Mouse (Mus musculus): Measurements from ENCODE around the gene Hist1h3i. TPM values are rescaled to one million over a fixed set of nuclear protein-coding genes. Genes with fewer than 3 reads are reported as not detected.
"Not testable (repeated sequence)": the region's sequence is repeated elsewhere in the genome, so short reads cannot be mapped to it uniquely, and the experiment has no call there.

Gene Hist1h3i
- polyA plus RNA-seq, 1 experiment from 2014 or later, result 188 TPM

DNA sequence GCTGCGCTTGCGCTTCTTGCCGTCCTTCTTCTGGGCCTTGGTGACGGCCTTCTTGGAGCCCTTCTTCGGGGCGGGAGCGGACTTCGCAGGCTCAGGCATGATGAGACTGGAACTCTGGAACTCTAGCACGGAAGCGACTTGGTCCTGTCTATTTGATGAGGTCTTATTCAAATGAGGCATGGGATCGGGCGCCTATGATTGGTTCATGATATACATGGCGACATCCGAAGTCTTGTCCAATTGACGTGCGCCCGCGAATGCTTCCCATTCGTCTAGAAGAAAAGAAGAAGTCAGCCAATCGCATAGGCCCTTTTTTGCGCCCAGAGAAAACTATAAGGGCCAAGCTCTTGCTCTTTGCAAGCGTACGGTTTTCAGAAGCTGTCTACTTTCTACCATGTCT lies 26.9 kb upstream of the Hist1h3i start, which contains the start of the genes Hist1h2bq and Hist1h2ao:
Gene Hist1h2bq, minus strand, starts transcription at position 125 of the 400 bp plus-strand sequence.
Gene Hist1h2ao, plus strand, starts transcription at position 393 of the 400 bp plus-strand sequence.
- not testable (repeated sequence) for H3K4me1 ChIP-seq (replicated peaks; ENCODE audit: control insufficient read depth, insufficient read depth, low read length); H3K9me3 ChIP-seq (ENCODE audit: control insufficient read depth, low read length); H3K36me3 ChIP-seq (ENCODE audit: control insufficient read depth, insufficient read depth, low read length); H3K27me3 ChIP-seq (replicated peaks; ENCODE audit: control insufficient read depth, insufficient read depth, low read length); H3K4me2 ChIP-seq (ENCODE audit: low read length); H3K27ac ChIP-seq (ENCODE audit: low read depth); DNase-seq (ENCODE audit: low spot score); H3K4me3 ChIP-seq (ENCODE audit: low read depth, low read length); H3K9ac ChIP-seq (ENCODE audit: low read length)
- peak; percentile 93 for ATAC-seq (replicated peaks; ENCODE audit: low FRiP score, low TSS enrichment, low read depth)
- no CpG with 5 or more reads among the region's 23 CpGs for WGBS

DNA sequence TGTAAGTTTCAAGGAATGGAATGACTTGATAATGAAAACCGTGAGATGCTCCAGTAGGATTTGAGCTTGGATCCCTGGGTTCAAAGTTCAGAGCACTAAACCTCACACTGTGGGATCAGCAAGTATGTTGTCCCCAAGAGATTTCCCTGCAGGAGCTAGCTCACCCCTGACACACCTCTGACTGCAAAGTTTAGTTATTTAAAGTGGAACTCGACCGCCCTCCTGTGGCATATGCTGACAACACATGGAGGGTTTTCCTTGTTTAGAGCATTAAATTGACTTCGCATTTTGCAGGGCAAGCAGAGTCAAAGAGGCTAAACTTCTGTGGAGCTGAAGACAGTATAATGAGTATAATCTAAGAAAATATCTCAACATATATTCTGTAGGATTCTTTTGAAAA lies 19.9 kb upstream of the Hist1h3i start:
- H3K9ac ChIP-seq (ENCODE audit: low read length); H3K4me2 ChIP-seq (ENCODE audit: low read length); H3K27me3 ChIP-seq (replicated peaks; ENCODE audit: control insufficient read depth, insufficient read depth, low read length); DNase-seq (ENCODE audit: low spot score); H3K27ac ChIP-seq (ENCODE audit: low read depth); H3K9me3 ChIP-seq (ENCODE audit: control insufficient read depth, low read length); H3K4me1 ChIP-seq (replicated peaks; ENCODE audit: control insufficient read depth, insufficient read depth, low read length); H3K36me3 ChIP-seq (ENCODE audit: control insufficient read depth, insufficient read depth, low read length); H3K4me3 ChIP-seq (ENCODE audit: low read depth, low read length): not testable (repeated sequence)
- WGBS, result no CpG with 5 or more reads among the region's 4 CpGs
- ATAC-seq (replicated peaks; ENCODE audit: low FRiP score, low TSS enrichment, low read depth), result peak; percentile 74; the same call in 1 of the 2 replicates

DNA sequence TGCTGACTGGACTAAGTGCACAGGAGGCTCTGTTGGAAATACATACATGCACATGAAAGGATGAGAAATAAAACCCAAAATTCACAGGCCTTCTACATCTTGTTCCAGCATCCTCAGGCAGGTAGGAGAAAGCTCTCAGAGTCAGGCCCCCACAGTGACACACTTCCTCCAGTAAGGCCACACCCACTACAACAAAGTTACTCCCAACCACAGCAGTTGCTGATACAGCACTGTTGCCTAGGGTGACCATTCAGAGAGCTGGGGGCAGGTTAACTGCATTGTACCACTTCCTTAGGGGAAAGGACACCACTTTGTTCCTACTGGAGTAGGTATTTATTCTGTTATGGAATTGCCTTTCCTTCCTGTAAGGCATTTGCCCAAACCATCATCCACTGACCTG lies 14.0 kb upstream of the Hist1h3i start:
- H3K9me3 ChIP-seq (ENCODE audit: control insufficient read depth, low read length); DNase-seq (ENCODE audit: low spot score); H3K36me3 ChIP-seq (ENCODE audit: control insufficient read depth, insufficient read depth, low read length); H3K27me3 ChIP-seq (replicated peaks; ENCODE audit: control insufficient read depth, insufficient read depth, low read length); H3K9ac ChIP-seq (ENCODE audit: low read length); H3K4me2 ChIP-seq (ENCODE audit: low read length); H3K4me3 ChIP-seq (ENCODE audit: low read depth, low read length); ATAC-seq (replicated peaks; ENCODE audit: low FRiP score, low TSS enrichment, low read depth); H3K27ac ChIP-seq (ENCODE audit: low read depth); H3K4me1 ChIP-seq (replicated peaks; ENCODE audit: control insufficient read depth, insufficient read depth, low read length): not testable (repeated sequence)

DNA sequence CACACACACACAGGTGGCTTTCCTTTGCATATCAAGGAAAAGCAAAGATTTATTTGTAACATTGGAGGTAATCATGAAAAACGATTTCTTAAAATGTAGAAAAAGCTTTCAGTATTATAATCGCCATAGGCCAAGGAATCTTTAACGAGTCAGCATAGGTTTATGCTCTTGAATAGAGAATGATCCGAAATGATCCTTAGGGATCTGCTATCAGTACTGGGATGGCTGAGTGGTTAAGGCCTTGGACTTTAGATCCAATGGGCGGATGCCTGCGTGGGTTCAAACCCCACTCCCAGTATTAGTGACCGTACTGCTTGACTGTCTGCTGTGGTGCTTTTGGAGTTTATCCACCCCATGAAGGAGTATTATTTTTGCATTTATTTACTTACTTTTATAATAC lies 12.4 kb upstream of the Hist1h3i start:
- no peak overlapping the region for H3K4me3 ChIP-seq (ENCODE audit: low read depth, low read length)
- no peak for DNase-seq (ENCODE audit: low spot score)
- H3K4me1 ChIP-seq (replicated peaks; ENCODE audit: control insufficient read depth, insufficient read depth, low read length), result peaks cover 4% of the 10 kb centered on the region; the same call in 1 of the 2 replicates
- no peaks in the 10 kb centered on the region for H3K9me3 ChIP-seq (ENCODE audit: control insufficient read depth, low read length)
- no peak overlapping the region for H3K27ac ChIP-seq (ENCODE audit: low read depth)
- H3K27me3 ChIP-seq (replicated peaks; ENCODE audit: control insufficient read depth, insufficient read depth, low read length), result no peaks in the 10 kb centered on the region
- no peaks in the 10 kb centered on the region for H3K36me3 ChIP-seq (ENCODE audit: control insufficient read depth, insufficient read depth, low read length)
- no peak for ATAC-seq (replicated peaks; ENCODE audit: low FRiP score, low TSS enrichment, low read depth)
- H3K9ac ChIP-seq (ENCODE audit: low read length), result no peak overlapping the region
- 90% methylated on average over 7 of the region's 7 CpGs for WGBS
- H3K4me2 ChIP-seq (ENCODE audit: low read length), result no peak overlapping the region

DNA sequence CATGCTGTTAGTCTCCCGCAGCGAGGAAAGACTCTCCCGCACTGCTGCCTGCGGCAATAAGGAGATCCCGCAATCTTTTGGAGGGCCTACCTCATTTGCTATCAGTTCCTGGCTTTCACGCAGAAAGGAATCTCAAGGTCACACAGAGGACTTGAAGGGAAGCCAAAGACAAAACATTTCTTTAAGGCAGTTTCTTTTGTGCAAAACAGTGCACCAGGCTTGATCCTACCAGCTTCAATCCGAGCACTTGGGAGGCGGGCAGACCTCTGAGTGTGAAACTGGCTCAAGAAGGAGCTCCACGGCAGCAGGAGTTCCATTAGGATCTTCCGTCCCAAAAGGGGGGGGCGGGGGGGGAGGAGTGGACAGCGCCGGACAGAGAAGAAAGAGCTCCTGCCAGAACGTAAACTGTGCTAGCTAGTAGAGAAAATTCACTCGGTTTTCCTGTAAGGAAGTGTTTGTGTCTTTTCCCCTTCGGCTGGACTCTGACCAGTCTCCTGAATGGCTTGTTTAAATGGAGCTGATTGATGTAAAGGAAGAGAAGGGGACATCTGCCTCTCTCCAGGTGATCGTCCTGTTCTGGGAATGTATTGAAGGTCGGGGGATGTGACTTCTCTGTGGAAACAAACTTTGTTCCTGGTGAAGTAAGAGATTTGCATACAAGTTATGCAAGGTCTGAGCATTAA lies 7.6 kb upstream of the Hist1h3i start:
- peak overlapping the region; percentile 51 for H3K4me2 ChIP-seq (ENCODE audit: low read length)
- peak; percentile 68 for DNase-seq (ENCODE audit: low spot score)
- peak overlapping the region; percentile 16 for H3K4me3 ChIP-seq (ENCODE audit: low read depth, low read length)
- peak overlapping the region; percentile 34 for H3K9ac ChIP-seq (ENCODE audit: low read length)
- H3K36me3 ChIP-seq (ENCODE audit: control insufficient read depth, insufficient read depth, low read length), result no peaks in the 10 kb centered on the region
- peaks cover 21% of the 10 kb centered on the region for H3K4me1 ChIP-seq (replicated peaks; ENCODE audit: control insufficient read depth, insufficient read depth, low read length)
- H3K27ac ChIP-seq (ENCODE audit: low read depth), result peak overlapping the region; percentile 44; the same call in 1 of the 2 replicates
- no peaks in the 10 kb centered on the region for H3K9me3 ChIP-seq (ENCODE audit: control insufficient read depth, low read length)
- ATAC-seq (replicated peaks; ENCODE audit: low FRiP score, low TSS enrichment, low read depth), result no peak
- no peaks in the 10 kb centered on the region for H3K27me3 ChIP-seq (replicated peaks; ENCODE audit: control insufficient read depth, insufficient read depth, low read length)
- 8% methylated on average over 17 of the region's 18 CpGs for WGBS

DNA sequence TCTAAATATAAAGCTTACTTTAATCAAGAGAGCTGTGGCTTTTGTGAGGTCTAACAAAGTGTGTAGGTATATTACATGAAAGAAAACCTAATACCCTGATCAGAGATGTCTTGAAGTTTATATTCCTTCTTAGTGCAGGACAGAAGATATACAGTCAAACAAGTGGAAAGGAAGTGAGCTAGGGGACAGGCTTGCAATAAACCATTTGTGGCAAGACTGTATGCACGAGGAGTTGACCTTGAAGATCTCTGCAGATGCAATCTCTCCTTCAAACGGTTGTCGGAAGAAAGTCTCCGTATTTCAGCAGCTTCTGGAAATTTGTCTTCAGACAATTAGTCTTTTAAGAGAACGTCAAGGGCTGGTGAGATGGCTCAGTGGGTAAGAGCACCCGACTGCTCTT lies 6.8 kb upstream of the Hist1h3i start:
- Histone ChIP-seq H3K27me3 (replicated peaks; ENCODE audit: control insufficient read depth, insufficient read depth, low read length) (no peaks in the 10 kb centered on the region), H3K36me3 (ENCODE audit: control insufficient read depth, insufficient read depth, low read length) (no peaks in the 10 kb centered on the region), H3K9me3 (ENCODE audit: control insufficient read depth, low read length) (no peaks in the 10 kb centered on the region), H3K4me2 (ENCODE audit: low read length) (no peak overlapping the region), H3K4me1 (replicated peaks; ENCODE audit: control insufficient read depth, insufficient read depth, low read length) (peaks cover 24% of the 10 kb centered on the region), H3K4me3 (ENCODE audit: low read depth, low read length) (no peak overlapping the region), H3K27ac (ENCODE audit: low read depth) (no peak overlapping the region), H3K9ac (ENCODE audit: low read length) (no peak overlapping the region)
- ATAC-seq (replicated peaks; ENCODE audit: low FRiP score, low TSS enrichment, low read depth), result no peak
- peak; percentile 50 for DNase-seq (ENCODE audit: low spot score)
- WGBS, result 38% methylated on average over 6 of the region's 6 CpGs

DNA sequence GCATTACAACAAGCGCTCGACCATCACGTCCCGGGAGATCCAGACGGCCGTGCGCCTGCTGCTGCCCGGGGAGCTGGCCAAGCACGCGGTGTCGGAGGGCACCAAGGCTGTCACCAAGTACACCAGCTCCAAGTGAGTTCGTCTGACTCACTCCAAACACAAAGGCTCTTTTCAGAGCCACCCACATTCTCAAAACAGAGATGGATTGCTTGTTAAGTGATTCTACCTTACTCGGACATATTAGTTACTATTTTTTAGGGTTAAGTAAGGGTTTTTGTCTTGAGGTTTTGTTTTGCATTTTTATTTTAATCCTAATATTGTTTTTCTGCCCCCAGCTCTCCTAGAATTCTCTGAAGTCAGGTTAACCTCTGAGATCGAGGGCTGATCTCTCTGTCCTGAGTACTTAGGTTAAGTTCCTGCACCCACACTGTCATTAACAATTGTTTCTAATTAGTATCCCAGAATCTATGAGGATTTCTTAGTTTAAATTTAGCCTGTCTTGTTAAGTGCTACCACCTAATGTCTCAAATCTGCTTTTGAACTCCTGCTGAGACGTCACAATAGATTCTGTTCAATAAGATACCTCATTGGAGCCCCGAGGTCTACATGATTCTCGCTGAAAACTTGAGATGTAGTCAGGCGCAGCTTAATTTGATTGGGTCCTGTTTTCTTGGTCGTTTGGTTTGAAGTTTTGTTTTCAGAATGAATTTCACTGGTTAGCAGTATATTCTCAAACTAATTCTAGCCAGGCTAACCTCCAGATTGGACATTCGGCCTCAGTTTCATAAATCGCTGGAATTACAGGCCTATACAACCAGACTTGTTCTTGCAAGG lies 4.8 kb upstream of the Hist1h3i start:
- peak; percentile 51 for DNase-seq (ENCODE audit: low spot score)
- ATAC-seq (replicated peaks; ENCODE audit: low FRiP score, low TSS enrichment, low read depth), result no peak; the same call in 1 of the 2 replicates

DNA sequence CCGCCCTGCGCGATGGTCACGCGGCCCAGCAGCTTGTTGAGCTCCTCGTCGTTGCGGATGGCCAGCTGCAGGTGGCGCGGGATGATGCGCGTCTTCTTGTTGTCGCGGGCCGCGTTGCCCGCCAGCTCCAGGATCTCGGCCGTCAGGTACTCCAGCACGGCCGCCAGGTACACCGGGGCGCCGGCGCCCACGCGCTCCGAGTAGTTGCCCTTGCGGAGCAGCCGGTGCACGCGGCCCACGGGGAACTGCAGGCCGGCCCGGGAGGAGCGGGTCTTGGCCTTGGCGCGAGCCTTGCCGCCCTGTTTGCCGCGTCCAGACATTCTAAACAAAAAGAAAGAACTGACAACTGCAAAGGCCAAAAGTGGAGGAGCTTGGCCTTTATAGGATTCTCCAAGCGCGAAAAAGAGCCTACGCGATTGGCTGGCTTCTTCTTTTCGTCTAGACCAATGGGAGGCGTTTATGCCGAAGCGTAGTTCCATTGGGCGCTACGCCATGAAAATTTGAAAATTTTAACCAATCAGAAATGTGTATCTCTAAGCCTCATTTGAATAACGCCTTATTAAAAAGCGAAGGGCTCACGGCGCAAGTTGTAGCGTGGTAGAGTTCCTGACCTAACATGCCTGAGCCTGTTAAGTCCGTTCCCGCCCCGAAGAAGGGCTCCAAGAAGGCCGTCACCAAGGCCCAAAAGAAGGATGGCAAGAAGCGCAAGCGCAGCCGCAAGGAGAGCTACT lies 3.9 kb upstream of the Hist1h3i start, which contains the start of the genes Hist1h2an and Hist1h2bp:
Gene Hist1h2an, minus strand, starts transcription at position 320 of the 731 bp plus-strand sequence.
Gene Hist1h2bp, plus strand, starts transcription at position 563 of the 731 bp plus-strand sequence.
- ATAC-seq (replicated peaks; ENCODE audit: low FRiP score, low TSS enrichment, low read depth) (peak; percentile 94), DNase-seq (ENCODE audit: low spot score) (peak; percentile 93)
- Histone ChIP-seq H3K4me3 (ENCODE audit: low read depth, low read length) (peak within 1 kb of the TSS; percentile 36), H3K27ac (ENCODE audit: low read depth) (peak within 1 kb of the TSS; percentile 88), H3K9ac (ENCODE audit: low read length) (peak within 1 kb of the TSS; percentile 63), H3K4me2 (ENCODE audit: low read length) (peak within 1 kb of the TSS; percentile 55), H3K4me1 (replicated peaks; ENCODE audit: control insufficient read depth, insufficient read depth, low read length) (peaks cover 31% of the 10 kb centered on the region)
- H3K27me3 ChIP-seq (replicated peaks; ENCODE audit: control insufficient read depth, insufficient read depth, low read length); H3K36me3 ChIP-seq (ENCODE audit: control insufficient read depth, insufficient read depth, low read length); H3K9me3 ChIP-seq (ENCODE audit: control insufficient read depth, low read length): not testable (repeated sequence)
- 0% methylated on average over 35 of the region's 63 CpGs for WGBS

More for the DNA sequence above, 4.8 kb upstream of the Hist1h3i start:
- Histone ChIP-seq H3K9ac (ENCODE audit: low read length) (peak overlapping the region; percentile 47), H3K4me1 (replicated peaks; ENCODE audit: control insufficient read depth, insufficient read depth, low read length) (peaks cover 31% of the 10 kb centered on the region), H3K9me3 (ENCODE audit: control insufficient read depth, low read length) (no peaks in the 10 kb centered on the region), H3K36me3 (ENCODE audit: control insufficient read depth, insufficient read depth, low read length) (no peaks in the 10 kb centered on the region), H3K27me3 (replicated peaks; ENCODE audit: control insufficient read depth, insufficient read depth, low read length) (no peaks in the 10 kb centered on the region), H3K4me3 (ENCODE audit: low read depth, low read length) (peak overlapping the region; percentile 21), H3K4me2 (ENCODE audit: low read length) (peak overlapping the region; percentile 55), H3K27ac (ENCODE audit: low read depth) (peak overlapping the region; percentile 88)
- 24% methylated on average over 14 of the region's 21 CpGs for WGBS

Data from intestine, embryonic 14.5 days (tissue).